8 mouse cellular contexts compared by ENCODE assay signal in the genomic region with DNA sequence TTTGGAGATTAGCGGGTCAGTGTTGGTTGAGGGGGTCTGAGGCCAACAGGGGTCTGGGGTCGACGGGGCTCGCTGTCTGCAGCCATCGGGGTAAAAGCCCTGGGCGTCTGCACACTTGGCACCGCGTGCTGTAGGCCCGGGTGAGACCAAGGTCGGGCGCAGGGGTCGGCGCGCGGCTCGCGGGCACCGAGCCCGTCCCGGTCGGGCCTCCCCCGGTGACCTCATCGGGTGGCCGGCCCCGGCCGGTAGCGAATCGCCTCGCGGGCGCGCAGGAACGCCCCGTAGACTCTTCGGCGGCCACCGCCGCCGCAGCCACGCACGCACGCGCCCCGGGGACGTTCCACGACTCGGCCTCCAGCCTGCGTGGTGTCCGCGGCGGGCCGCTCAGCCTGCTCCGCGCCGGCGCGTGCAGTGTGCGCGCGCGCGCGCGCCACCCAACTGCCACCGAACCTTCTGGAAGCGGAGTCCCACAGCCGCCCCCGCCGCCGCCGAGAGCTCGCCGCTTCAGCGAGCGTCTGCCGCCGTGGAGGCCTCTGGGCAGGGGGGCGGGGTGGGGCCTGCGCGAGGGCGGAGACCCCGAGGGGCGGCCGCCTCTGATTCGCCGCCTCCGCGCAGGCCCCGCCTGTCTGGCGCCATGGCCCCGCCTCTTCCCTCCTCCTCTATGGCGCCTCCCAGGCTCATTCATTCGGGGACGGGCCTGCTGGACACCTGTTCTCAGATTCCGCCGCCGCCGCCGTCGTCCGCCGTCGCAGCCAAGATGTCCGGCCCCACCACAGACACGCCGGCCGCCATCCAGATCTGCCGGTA. TPM values are rescaled to one million over a fixed set of nuclear protein-coding genes. Genes with fewer than 3 reads are reported as not detected.
DNase-seq lines count a peak whose midpoint lies in the region; ATAC-seq and TF ChIP-seq lines count a peak whose summit lies in the region.

Gene Acot7, plus strand, starts transcription at position 598 of the 807 bp plus-strand sequence.

- no peak for TF ChIP-seq CTCF in intestine, postnatal 0 days (IDR thresholded peaks at IDR 0.05; ENCODE audit: low read depth)

- H3K36me3 ChIP-seq in embryonic facial prominence, embryonic 10.5 days (replicated peaks), result 0 out of 2 replicates have a peak, but pooled peaks cover 4% of the 10 kb centered on the region
- H3K36me3 ChIP-seq in intestine, postnatal 0 days (ENCODE audit: control insufficient read depth, insufficient read depth), result no peaks in the 10 kb centered on the region
- peaks cover 12% of the 10 kb centered on the region for H3K36me3 ChIP-seq in midbrain, embryonic 10.5 days

- H3K27ac ChIP-seq in embryonic facial prominence, embryonic 10.5 days (replicated peaks), result peak within 1 kb of the TSS; percentile 93
- H3K27ac ChIP-seq in intestine, postnatal 0 days (ENCODE audit: low read depth, low read length), result peak within 1 kb of the TSS; percentile 76
- H3K27ac ChIP-seq in midbrain, embryonic 10.5 days (replicated peaks), result peak within 1 kb of the TSS; percentile 94

- WGBS in embryonic facial prominence, embryonic 10.5 days, result under 1% methylated on average over 105 of the region's 108 CpGs
- WGBS in intestine, postnatal 0 days, result under 1% methylated on average over 94 of the region's 108 CpGs
- WGBS in midbrain, embryonic 10.5 days, result under 1% methylated on average over 108 of the region's 108 CpGs

- H3K4me3 ChIP-seq in embryonic facial prominence, embryonic 10.5 days, result peak within 1 kb of the TSS; percentile 76
- peak within 1 kb of the TSS; percentile 65 for H3K4me3 ChIP-seq in intestine, postnatal 0 days (ENCODE audit: low read depth, low read length)
- peak within 1 kb of the TSS; percentile 67 for H3K4me3 ChIP-seq in midbrain, embryonic 10.5 days

- intact Hi-C loops in left cerebral cortex, postnatal 36 days (cut with DNase I), result loop anchor here (5.0 kb wide), 1 partner anchor 305 kb away; no protein-coding TSS in a partner anchor

- peaks cover 25% of the 10 kb centered on the region for H3K4me1 ChIP-seq in embryonic facial prominence, embryonic 10.5 days
- H3K4me1 ChIP-seq in intestine, postnatal 0 days (replicated peaks; ENCODE audit: control insufficient read depth, insufficient read depth, low read length), result peaks cover 5% of the 10 kb centered on the region; the same call in 1 of the 2 replicates
- H3K4me1 ChIP-seq in midbrain, embryonic 10.5 days, result peaks cover 39% of the 10 kb centered on the region

- peak within 1 kb of the TSS; percentile 98 for H3K4me2 ChIP-seq in intestine, postnatal 0 days (replicated peaks; ENCODE audit: low read depth)

- ATAC-seq in intestine, postnatal 0 days, result peak; percentile 96

- DNase-seq in adrenal gland, postnatal 14 days, result peak; percentile 96
- peak; percentile 96 for DNase-seq in embryonic facial prominence, embryonic 10.5 days (ENCODE audit: low spot score)
- no peak for DNase-seq in gonadal fat pad, adult 2 months (ENCODE audit: low read depth)
- DNase-seq in left cerebral cortex, postnatal 36 days (ENCODE audit: low spot score in 2 of 2), result peak; percentile 88 to 92
- peak; percentile 92 for DNase-seq in midbrain, embryonic 10.5 days (ENCODE audit: low spot score)
- DNase-seq in right cerebral cortex, postnatal 36 days (ENCODE audit: low spot score in 2 of 2), result peak; percentile 86 to 88
- peak; percentile 86 to 91 for DNase-seq in urinary bladder, postnatal 4 days (ENCODE audit: low spot score in 2 of 2)

- peak within 1 kb of the TSS; percentile 65 for H3K9ac ChIP-seq in intestine, postnatal 0 days (ENCODE audit: low read depth, low read length)

- no peaks in the 10 kb centered on the region for H3K9me3 ChIP-seq in embryonic facial prominence, embryonic 10.5 days
- H3K9me3 ChIP-seq in intestine, postnatal 0 days (ENCODE audit: control insufficient read depth), result no peaks in the 10 kb centered on the region
- no peaks in the 10 kb centered on the region for H3K9me3 ChIP-seq in midbrain, embryonic 10.5 days (replicated peaks)

- H3K27me3 ChIP-seq in embryonic facial prominence, embryonic 10.5 days (replicated peaks; ENCODE audit: low read depth, poor library complexity, severe bottlenecking), result peaks cover 71% of the 10 kb centered on the region
- 0 out of 2 replicates have a peak, but pooled peaks cover 3% of the 10 kb centered on the region for H3K27me3 ChIP-seq in intestine, postnatal 0 days (replicated peaks; ENCODE audit: control insufficient read depth, insufficient read depth, low read length)
- H3K27me3 ChIP-seq in midbrain, embryonic 10.5 days (ENCODE audit: low read depth, poor library complexity, severe bottlenecking), result peaks cover 66% of the 10 kb centered on the region

RNA-seq across cellular contexts. Expression of gene Acot7, which starts in this region (rescaled TPM):
- 32.2 and 34.2 TPM in 2 replicates for total RNA-seq in adrenal gland, postnatal 14 days (2021)
- polyA plus RNA-seq in embryonic facial prominence, embryonic 10.5 days (2016; fragmentation: Nextera tagmentation; extraction: Ambion mirVana), result 51.8 and 55.5 TPM in 2 replicates
- 25.6 and 27.3 TPM in 2 replicates for polyA plus RNA-seq in gonadal fat pad, adult 2 months (2012; rRNA removed)
- 24.1 and 28.7 TPM in 2 replicates for polyA plus RNA-seq in intestine, postnatal 0 days (2015; fragmentation: Nextera tagmentation; extraction: Ambion mirVana)
- total RNA-seq in left cerebral cortex, postnatal 36 days (2021), result 100 to 1,000 TPM; 295 to 323 TPM
- polyA plus RNA-seq in midbrain, embryonic 10.5 days (2016; fragmentation: Nextera tagmentation; extraction: Ambion mirVana), result 85.7 and 99.7 TPM in 2 replicates
